Mouse (Mus musculus): ENCODE results near the gene Loxl1.

Gene Loxl1

DNA sequence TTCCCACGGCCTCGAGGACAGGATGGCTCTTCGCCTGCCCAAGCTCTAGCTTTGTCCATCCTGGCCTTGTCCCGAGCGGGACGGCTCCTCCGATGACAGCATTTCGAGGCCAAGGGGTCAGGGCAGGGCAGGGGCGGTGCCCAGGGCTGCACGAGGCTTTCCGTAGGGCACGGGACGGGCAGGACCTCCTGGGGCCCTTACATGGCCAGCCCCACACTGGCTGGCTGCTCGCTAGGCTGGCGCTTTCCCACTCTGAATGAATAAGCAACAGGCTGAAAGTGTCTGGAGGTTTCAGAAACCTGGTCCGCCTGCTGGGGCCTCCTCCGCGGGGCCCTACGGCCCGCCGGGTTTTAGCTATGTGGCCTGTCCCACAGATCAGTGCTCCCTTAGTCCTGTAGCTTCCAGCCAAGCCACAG lies at the start of gene Loxl1:
Loxl1 (minus strand) TSS at position 243 of the 416 bp plus-strand sequence.
- DNase-seq (ENCODE audit: low spot score in 2 of 2): no peak

DNA sequence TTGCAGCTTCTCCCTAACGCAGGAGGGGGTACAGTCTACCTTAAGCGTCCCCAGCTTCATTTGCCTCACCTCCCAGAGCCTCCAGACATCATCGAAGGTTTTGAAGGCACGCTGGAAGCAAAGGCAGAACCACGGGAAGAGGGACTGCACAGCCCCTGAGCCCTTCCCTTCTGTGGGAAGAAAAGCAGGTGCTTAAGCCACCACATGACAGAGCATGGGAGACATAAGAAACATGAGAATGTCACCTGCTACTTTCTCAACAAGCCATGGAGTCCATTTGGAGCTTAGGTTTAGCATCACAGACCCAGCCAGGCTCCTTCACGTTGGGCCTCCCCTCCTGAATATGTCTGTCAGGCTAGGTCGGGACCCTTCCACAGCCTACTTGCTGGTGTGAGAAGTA lies 49.0 kb upstream of the Loxl1 start:
- DNase-seq (ENCODE audit: low spot score in 2 of 2): no peak

DNA sequence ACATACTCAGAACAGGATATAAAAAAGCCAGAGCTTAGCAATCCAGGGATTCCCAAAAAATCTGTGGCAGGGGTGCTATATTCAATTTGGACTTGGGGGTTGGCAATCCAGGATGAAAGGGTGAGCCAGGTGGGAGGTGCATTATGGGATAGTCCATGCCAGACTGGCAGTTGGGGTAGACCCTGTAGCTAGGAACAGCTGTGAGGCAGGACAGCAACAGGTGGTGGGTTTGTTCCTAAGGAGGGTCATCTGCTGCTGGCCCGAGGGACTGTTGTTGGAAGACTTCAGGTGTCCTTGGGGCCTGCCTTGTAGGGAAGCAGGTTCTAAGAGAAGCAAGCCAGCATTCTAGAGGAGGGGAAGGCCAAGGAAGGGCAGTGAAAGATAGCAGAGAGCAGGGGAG lies 48.4 kb upstream of the Loxl1 start:
- DNase-seq (ENCODE audit: low spot score in 2 of 2): no peak

GRCm38 (mm10) chr9:58355262-58356050 lies 42.5 kb upstream of the Loxl1 start:
- DNase-seq (ENCODE audit: low spot score in 2 of 2): no peak

DNA sequence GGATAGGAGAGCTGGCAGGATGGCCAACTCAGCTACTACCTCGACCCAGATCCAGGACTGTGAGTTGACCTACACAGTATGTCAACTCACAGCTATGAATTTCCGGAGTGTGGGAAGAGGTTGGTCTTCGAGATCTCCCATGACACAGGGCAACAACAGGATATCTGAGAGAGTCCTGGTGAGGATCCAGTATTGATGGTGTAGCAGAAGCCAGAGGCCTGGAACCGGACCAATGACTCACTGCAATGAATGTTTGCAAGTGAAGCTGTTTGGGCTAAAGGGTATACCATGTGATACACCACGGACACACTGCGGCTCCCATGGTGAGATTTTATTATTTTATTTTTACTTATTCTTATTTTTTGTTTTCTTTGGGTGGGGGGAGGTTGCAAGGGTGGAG lies 41.7 kb upstream of the Loxl1 start:
- DNase-seq (ENCODE audit: low spot score in 2 of 2): no peak

DNA sequence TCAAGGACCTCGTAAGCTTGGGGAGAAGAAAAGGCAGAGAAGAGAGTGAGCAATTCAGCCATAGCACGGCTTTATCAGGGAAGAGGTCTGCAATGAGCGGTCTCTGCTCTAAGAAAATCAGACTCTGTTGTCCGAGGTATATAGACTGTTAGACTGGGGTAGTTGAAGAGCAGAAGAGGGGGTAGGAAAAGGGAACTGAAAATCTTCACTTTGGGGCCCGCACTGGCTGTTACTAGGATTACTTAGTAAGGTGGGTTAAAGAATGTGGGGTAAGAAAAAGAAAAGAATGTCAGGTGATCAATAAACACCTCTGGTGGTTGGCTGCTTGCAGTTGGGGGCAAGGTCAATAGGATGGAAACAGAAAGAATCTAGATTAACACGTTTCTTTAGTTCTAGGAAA lies 40.2 kb upstream of the Loxl1 start:
- no peak for DNase-seq (ENCODE audit: low spot score in 2 of 2)

- DNase-seq (ENCODE audit: low spot score in 2 of 2): no peak
Measured at GRCm38 (mm10) chr9:58347795-58348194, 34.8 kb upstream of the Loxl1 start.

GRCm38 (mm10) chr9:58346498-58346897 lies 33.5 kb upstream of the Loxl1 start:
- no peak for DNase-seq (ENCODE audit: low spot score in 2 of 2)

GRCm38 (mm10) chr9:58345963-58346362 lies 33.0 kb upstream of the Loxl1 start:
- DNase-seq (ENCODE audit: low spot score in 2 of 2): no peak

DNA sequence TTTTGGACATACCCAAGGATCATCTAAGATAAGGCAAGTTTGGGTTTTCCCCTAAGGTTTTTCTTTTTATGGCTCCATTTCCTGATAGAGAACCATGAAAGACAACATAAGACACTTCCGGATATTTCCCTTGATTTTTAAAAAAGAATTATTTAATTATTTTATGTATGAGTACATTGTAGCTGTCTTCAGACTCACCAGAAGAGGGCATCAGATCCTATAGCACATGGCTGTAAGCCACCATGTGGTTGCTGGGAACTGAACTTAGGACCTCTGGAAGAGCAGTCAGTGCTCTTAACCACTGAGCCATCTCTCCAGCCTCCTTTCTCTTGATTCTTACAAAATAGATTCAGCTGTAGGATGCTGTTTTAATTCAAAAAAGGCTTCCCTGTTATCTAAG lies 28.8 kb upstream of the Loxl1 start:
- no peak for DNase-seq (ENCODE audit: low spot score in 2 of 2)

- DNase-seq (ENCODE audit: low spot score in 2 of 2): no peak
Measured at GRCm38 (mm10) chr9:58336650-58337281, 23.8 kb upstream of the Loxl1 start.

DNA sequence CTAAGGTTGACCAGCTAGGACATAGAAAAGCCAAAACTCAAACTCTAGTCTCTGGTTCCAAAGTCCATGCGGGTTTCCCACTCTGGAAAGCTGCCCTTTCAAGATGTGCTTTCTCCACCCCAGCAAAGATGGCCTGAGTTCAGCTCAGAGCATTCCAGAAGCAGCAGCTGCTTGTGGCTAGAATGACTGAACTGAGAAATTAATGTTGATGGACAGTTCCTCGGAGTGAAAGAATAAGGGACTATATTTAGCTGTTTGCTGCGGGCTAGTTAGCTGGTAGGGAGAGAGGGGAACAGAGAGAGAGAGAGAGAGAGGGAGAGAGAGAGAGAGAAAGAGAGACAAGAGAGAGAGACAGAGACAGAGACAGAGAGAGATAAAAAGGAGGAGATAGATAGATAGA lies 18.3 kb upstream of the Loxl1 start:
- no peak for DNase-seq (ENCODE audit: low spot score in 2 of 2)

- DNase-seq (ENCODE audit: low spot score in 2 of 2): peak in 1 of 2 experiments; percentile 76
Measured at GRCm38 (mm10) chr9:58330293-58330692, 17.3 kb upstream of the Loxl1 start.

GRCm38 (mm10) chr9:58327382-58327781 lies 14.4 kb upstream of the Loxl1 start:
- DNase-seq (ENCODE audit: low spot score in 2 of 2): no peak

GRCm38 (mm10) chr9:58326477-58327180 lies 13.6 kb upstream of the Loxl1 start:
- no peak for DNase-seq (ENCODE audit: low spot score in 2 of 2)

GRCm38 (mm10) chr9:58321681-58322080 lies 8.7 kb upstream of the Loxl1 start:
- no peak for DNase-seq (ENCODE audit: low spot score in 2 of 2)

- DNase-seq (ENCODE audit: low spot score in 2 of 2): no peak
Measured at GRCm38 (mm10) chr9:58318317-58318716, 5.3 kb upstream of the Loxl1 start.

- no peak for DNase-seq (ENCODE audit: low spot score in 2 of 2)
Measured at GRCm38 (mm10) chr9:58317381-58317780, 4.4 kb upstream of the Loxl1 start.

DNA sequence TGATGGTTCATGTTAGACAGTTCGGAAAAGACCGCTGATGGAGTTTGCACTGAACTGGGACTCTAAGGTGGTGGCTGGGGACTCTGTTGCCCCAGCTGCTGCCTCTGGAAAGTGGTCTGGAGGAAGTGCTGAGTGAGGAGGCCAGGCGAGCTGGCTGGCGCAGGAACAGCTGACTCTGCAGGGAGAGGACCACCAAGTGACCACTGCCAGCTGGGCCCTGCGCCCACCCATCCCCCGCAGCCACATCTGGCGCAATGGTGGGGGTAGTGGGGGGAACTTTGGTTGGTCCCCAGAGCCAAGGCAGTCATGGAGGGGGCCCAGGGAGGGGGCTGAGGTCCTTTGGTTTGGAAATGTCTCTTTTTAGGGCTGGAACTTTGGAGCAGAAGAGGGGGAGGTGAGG lies 3.8 kb upstream of the Loxl1 start:
- no peak for DNase-seq (ENCODE audit: low spot score in 2 of 2)

- DNase-seq (ENCODE audit: low spot score in 2 of 2): no peak
Measured at GRCm38 (mm10) chr9:58315850-58316249, 2.9 kb upstream of the Loxl1 start.

DNA sequence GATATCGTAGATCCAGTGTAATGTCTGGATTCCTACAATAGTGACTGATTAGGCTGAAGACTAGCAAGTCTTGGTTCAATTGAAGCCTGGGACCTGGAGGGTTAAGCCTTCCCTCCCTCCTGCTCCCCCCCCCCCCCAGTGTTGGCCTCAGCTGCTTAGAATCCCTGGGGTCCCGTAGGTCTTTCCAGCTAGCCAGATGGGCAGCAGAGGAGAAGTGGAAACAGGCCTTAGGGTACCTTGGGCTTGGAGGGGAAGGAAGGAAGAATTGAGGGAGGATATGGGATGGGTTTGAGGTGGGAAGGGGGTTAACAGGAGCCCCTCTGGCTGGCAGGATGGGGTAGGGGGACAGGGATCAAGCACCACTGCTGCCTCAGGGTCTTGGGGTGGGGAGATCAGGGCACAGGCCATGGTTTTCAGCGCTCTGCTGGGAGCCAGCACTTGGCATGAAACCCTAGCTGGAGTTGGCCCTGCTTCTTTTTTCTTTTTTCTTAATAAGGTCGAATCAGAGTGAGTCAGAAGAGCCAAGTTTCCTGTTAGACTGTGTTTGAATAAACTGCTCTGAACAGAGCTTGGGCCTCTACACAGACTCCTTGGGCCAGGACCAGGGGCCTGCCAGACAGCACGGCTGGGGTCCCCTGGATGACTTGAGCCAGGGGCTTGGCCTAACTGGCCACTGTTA lies 1.8 kb upstream of the Loxl1 start:
- DNase-seq (ENCODE audit: low spot score in 2 of 2): no peak
